Mouse (Mus musculus) megakaryocyte, embryonic 14.5 days (primary cell): ENCODE measurements around the gene Sptbn4.

ENCODE experiments used
- FLI1 ChIP-seq: IDR thresholded peaks from 2 replicates; pipeline ENCODE4 v1.6.1; 2012; ENCODE audit warnings: low read length, inconsistent platforms, mixed read lengths
- GATA1 ChIP-seq: IDR thresholded peaks from 3 replicates; pipeline ENCODE4 v1.6.1; 2012; ENCODE audit warnings: mixed read lengths, low read length, inconsistent platforms, borderline replicate concordance

GRCm38 (mm10) chr7:27354783-27355182, 92.7 kb downstream of the Sptbn4 start:
- TF ChIP-seq GATA1 (no peak), FLI1 (no peak)
